Mouse (Mus musculus) stomach, embryonic 15.5 days (tissue): ENCODE measurements around the gene Mtfr1l. TPM values are rescaled to one million over a fixed set of nuclear protein-coding genes. Genes with fewer than 3 reads are reported as not detected.

ENCODE experiments used
- ATAC-seq: fragments of 200-750 bp; cut with Nextera tagmentation; 2 replicates; pipeline ENCODE4 v1.8.0; 2017; ENCODE audit warnings: low read depth, moderate number of reproducible peaks, moderate TSS enrichment; ENCODE audit not compliant: insufficient read depth, low FRiP score
- H3K27ac ChIP-seq: fragments of 300-500 bp; sonication (generic); 2 replicates; pipeline ENCODE4 v1.5.1; 2015; ENCODE audit warnings: mild to moderate bottlenecking, inconsistent platforms
- H3K27me3 ChIP-seq: fragments of 300-500 bp; sonication (generic); replicated peaks from 2 replicates; pipeline ENCODE4 v1.6.1; 2015; ENCODE audit warnings: inconsistent platforms
- H3K36me3 ChIP-seq: fragments of 300-500 bp; sonication (generic); 2 replicates; pipeline ENCODE4 v1.6.1; 2015; ENCODE audit warnings: inconsistent platforms
- H3K4me1 ChIP-seq: fragments of 300-500 bp; sonication (generic); 2 replicates; pipeline ENCODE4 v1.6.1; 2015; ENCODE audit warnings: inconsistent platforms
- H3K4me2 ChIP-seq: fragments of 300-500 bp; sonication (generic); 2 replicates; pipeline ENCODE4 v1.6.1; 2015; ENCODE audit warnings: mild to moderate bottlenecking, inconsistent platforms
- H3K4me3 ChIP-seq: fragments of 300-500 bp; sonication (generic); replicated peaks from 2 replicates; pipeline ENCODE4 v1.5.1; 2015; ENCODE audit warnings: inconsistent platforms
- H3K9ac ChIP-seq: fragments of 300-500 bp; sonication (generic); 2 replicates; pipeline ENCODE4 v1.6.1; 2015; ENCODE audit warnings: inconsistent platforms
- H3K9me3 ChIP-seq: fragments of 300-500 bp; sonication (generic); 2 replicates; pipeline ENCODE4 v1.6.1; 2016; ENCODE audit warnings: inconsistent platforms
- WGBS: fragments of 180-500 bp; shearing (Covaris S2); methylation state at CpG from one replicate; pipeline ENCODE4 v1.1.7; 2015; 5-methylcytosine and 5-hydroxymethylcytosine counted together
- microRNA-seq: library from miRNA; unstranded; fragments of <30 nt; microRNA quantifications from one replicate; pipeline ENCODE4, GENCODE M21; 2016
- polyA plus RNA-seq: library from polyadenylated mRNA; unstranded; fragments of >200 nt; fragmentation: Nextera tagmentation; extraction: Ambion mirVana; gene quantifications from 2 replicates; pipeline ENCODE4 v1.2.1, GENCODE M21; 2015

The Mtfr1l gene
- polyA plus RNA-seq, 1 experiment from 2014 or later: 92.1 TPM

GRCm38 (mm10) chr4:134481270-134481669 is 53.9 kb downstream of the Mtfr1l start:
- WGBS: 57% methylated on average over 6 of the region's 6 CpGs
- Histone ChIP-seq H3K9ac (no peak overlapping the region), H3K4me1 (0 out of 2 replicates have a peak, but pooled peaks cover 2% of the 10 kb centered on the region), H3K27ac (no peak overlapping the region), H3K4me3 (no peak overlapping the region), H3K36me3 (no peaks in the 10 kb centered on the region), H3K4me2 (no peak overlapping the region), H3K9me3 (no peaks in the 10 kb centered on the region), H3K27me3 (no peaks in the 10 kb centered on the region)
- no peak for ATAC-seq

- Histone ChIP-seq H3K4me1 (0 out of 2 replicates have a peak, but pooled peaks cover 2% of the 10 kb centered on the region), H3K9ac (no peak overlapping the region), H3K9me3 (no peaks in the 10 kb centered on the region), H3K36me3 (0 out of 2 replicates have a peak, but pooled peaks cover under 1% of the 10 kb centered on the region), H3K4me3 (no peak overlapping the region), H3K27ac (no peak overlapping the region), H3K4me2 (no peak overlapping the region), H3K27me3 (no peaks in the 10 kb centered on the region)
- no peak for ATAC-seq
- 20% methylated on average over 6 of the region's 6 CpGs for WGBS
Measured at GRCm38 (mm10) chr4:134480864-134481263, 54.3 kb downstream of the Mtfr1l start.

- Histone ChIP-seq H3K4me1 (0 out of 2 replicates have a peak, but pooled peaks cover 2% of the 10 kb centered on the region), H3K9ac (no peak overlapping the region), H3K36me3 (peaks cover 11% of the 10 kb centered on the region; the same call in 1 of the 2 replicates), H3K27me3 (no peaks in the 10 kb centered on the region), H3K4me3 (no peak overlapping the region), H3K4me2 (no peak overlapping the region), H3K27ac (no peak overlapping the region), H3K9me3 (no peaks in the 10 kb centered on the region)
- no peak for ATAC-seq
- 86% methylated on average over 4 of the region's 4 CpGs for WGBS
Measured at GRCm38 (mm10) chr4:134479839-134480238, 55.3 kb downstream of the Mtfr1l start.

GRCm38 (mm10) chr4:134478031-134478430 is 57.2 kb downstream of the Mtfr1l start:
- H3K27ac ChIP-seq: no peak overlapping the region
- H3K9ac ChIP-seq: no peak overlapping the region
- H3K27me3 ChIP-seq: no peaks in the 10 kb centered on the region
- peak; percentile 21; the same call in 1 of the 2 replicates for ATAC-seq
- no peaks in the 10 kb centered on the region for H3K9me3 ChIP-seq
- peaks cover 22% of the 10 kb centered on the region for H3K36me3 ChIP-seq
- no peak overlapping the region for H3K4me3 ChIP-seq
- WGBS: 5% methylated on average over 9 of the region's 9 CpGs
- H3K4me1 ChIP-seq: 0 out of 2 replicates have a peak, but pooled peaks cover 2% of the 10 kb centered on the region
- 0 out of 2 replicates have a peak overlapping the region, but pooled peaks have one; percentile 3 for H3K4me2 ChIP-seq

- H3K4me1 ChIP-seq: 0 out of 2 replicates have a peak, but pooled peaks cover 2% of the 10 kb centered on the region
- H3K27me3 ChIP-seq: no peaks in the 10 kb centered on the region
- WGBS: 85% methylated on average over 8 of the region's 8 CpGs
- ATAC-seq: no peak
- no peak overlapping the region for H3K4me2 ChIP-seq
- no peaks in the 10 kb centered on the region for H3K9me3 ChIP-seq
- no peak overlapping the region for H3K4me3 ChIP-seq
- H3K36me3 ChIP-seq: peaks cover 28% of the 10 kb centered on the region
- no peak overlapping the region for H3K9ac ChIP-seq
- H3K27ac ChIP-seq: no peak overlapping the region
Measured at GRCm38 (mm10) chr4:134476899-134477298, 58.3 kb downstream of the Mtfr1l start.

Small RNA genes lying within 50 kb of the gene (microRNA-seq; reads per million reads assigned to microRNA genes)
- gene Mir6403: not detected

Other genes with a start within 250 kb of the Mtfr1l start
- 18.9 and 20.0 TPM in 2 replicates for gene Pdik1l, start 247.5 kb downstream of the Mtfr1l start, polyA plus RNA-seq
- 0.41 and 0.52 TPM in 2 replicates for gene Trim63, start 220.3 kb downstream of the Mtfr1l start, polyA plus RNA-seq
- gene Slc30a2, start 192.2 kb downstream of the Mtfr1l start, polyA plus RNA-seq: 0.75 and 0.86 TPM in 2 replicates
- gene Extl1, start 151.5 kb downstream of the Mtfr1l start, polyA plus RNA-seq: 1.0 and 1.1 TPM in 2 replicates
- gene Pafah2, start 139.1 kb downstream of the Mtfr1l start, polyA plus RNA-seq: 17.8 and 20.9 TPM in 2 replicates
- gene Stmn1, start 67.1 kb downstream of the Mtfr1l start, polyA plus RNA-seq: 1,192 and 1,334 TPM in 2 replicates
- gene Paqr7, start 38.7 kb downstream of the Mtfr1l start, polyA plus RNA-seq: 6.4 and 6.7 TPM in 2 replicates
- gene Aunip, start 24.4 kb downstream of the Mtfr1l start, polyA plus RNA-seq: 12.7 and 14.0 TPM in 2 replicates
- gene Selenon, start 16.8 kb upstream of the Mtfr1l start, polyA plus RNA-seq: 33.0 and 37.8 TPM in 2 replicates
- 2.5 and 3.1 TPM in 2 replicates for gene Man1c1, start 168.9 kb upstream of the Mtfr1l start, polyA plus RNA-seq
- gene Ldlrap1, start 232.6 kb upstream of the Mtfr1l start, polyA plus RNA-seq: 19.6 and 20.8 TPM in 2 replicates